Mouse (Mus musculus) liver, embryonic 14.5 days (tissue): ENCODE data around the gene Med27. TPM values are rescaled to one million over a fixed set of nuclear protein-coding genes. Genes with fewer than 3 reads are reported as not detected.
"Not testable (repeated sequence)": the region's sequence is repeated elsewhere in the genome, so short reads cannot be mapped to it uniquely, and the experiment has no call there.

ENCODE experiments used
- ATAC-seq: fragments of 200-750 bp; cut with Nextera tagmentation; 2 replicates; pipeline ENCODE4 v1.8.0; 2017; ENCODE audit warnings: moderate number of reproducible peaks, mild to moderate bottlenecking, moderate library complexity; ENCODE audit not compliant: insufficient read depth
- DNase-seq, 3 experiments: peaks; one replicate each; pipeline ENCODE4 v3.0.0-alpha.2; 2012 to 2013; ENCODE audit warnings: low read depth in 3 of 3, low spot score in 3 of 3
- H3K27ac ChIP-seq: fragments of 300-500 bp; sonication (generic); 2 replicates; pipeline ENCODE4 v1.5.1; 2014; ENCODE audit warnings: moderate library complexity, mild to moderate bottlenecking, control low read depth, inconsistent platforms
- H3K27me3 ChIP-seq: fragments of 300-500 bp; sonication (generic); 2 replicates; pipeline ENCODE4 v1.6.1; 2014; ENCODE audit warnings: mild to moderate bottlenecking, low read length, moderate library complexity; ENCODE audit not compliant: control insufficient read depth, insufficient read depth
- H3K36me3 ChIP-seq: fragments of 300-500 bp; sonication (generic); replicated peaks from 2 replicates; pipeline ENCODE4 v1.6.1; 2014; ENCODE audit warnings: low read depth; ENCODE audit not compliant: control insufficient read depth, insufficient read depth
- H3K4me1 ChIP-seq, 2 experiments: fragments of 200-500 bp in 1 of 2; fragments of 300-500 bp in 1 of 2; sonication (generic) in 1 of 2; replicated peaks; 2 replicates each; pipeline ENCODE4 v1.6.1; 2012 to 2014; ENCODE audit warnings: antibody characterized with exemption in 1 of 2, inconsistent platforms in 1 of 2, low read length in 1 of 2; ENCODE audit not compliant: control insufficient read depth in 2 of 2, insufficient read depth in 2 of 2
- H3K4me2 ChIP-seq: fragments of 300-500 bp; sonication (generic); 2 replicates; pipeline ENCODE4 v1.6.1; 2014; ENCODE audit warnings: low read depth, mild to moderate bottlenecking, control low read depth, moderate library complexity
- H3K4me3 ChIP-seq, 2 experiments: fragments of 200-500 bp in 1 of 2; fragments of 300-500 bp in 1 of 2; sonication (generic) in 1 of 2; 2 replicates each; pipeline ENCODE4 v1.5.1; 2012 to 2014; ENCODE audit warnings: low read depth in 2 of 2, low read length in 2 of 2, mild to moderate bottlenecking in 2 of 2, control low read depth in 1 of 2, inconsistent platforms in 1 of 2, moderate library complexity in 1 of 2; ENCODE audit not compliant: insufficient read depth in 1 of 2
- H3K9ac ChIP-seq: fragments of 300-500 bp; sonication (generic); replicated peaks from 2 replicates; pipeline ENCODE4 v1.6.1; 2014; ENCODE audit warnings: mild to moderate bottlenecking, control low read depth, moderate library complexity
- H3K9me3 ChIP-seq: fragments of 300-500 bp; sonication (generic); 2 replicates; pipeline ENCODE4 v1.6.1; 2016; ENCODE audit warnings: low read length, mixed read lengths; ENCODE audit not compliant: control insufficient read depth
- CTCF ChIP-seq: IDR thresholded peaks from 2 replicates; pipeline ENCODE4 v1.5.1; 2016; ENCODE audit warnings: antibody characterized with exemption, low read depth, control low read depth
- EP300 ChIP-seq: IDR thresholded peaks from 2 replicates; pipeline ENCODE4 v1.6.1; 2016; ENCODE audit warnings: antibody characterized with exemption, low read depth
- WGBS: fragments of 180-500 bp; shearing (Covaris S2); extraction: QIAGEN DNeasy Blood & Tissue Kit; methylation state at CpG from one replicate; pipeline ENCODE4 v1.1.7; 2014; ENCODE audit not compliant: insufficient replicate concordance; 5-methylcytosine and 5-hydroxymethylcytosine counted together
- polyA plus RNA-seq, 2 experiments: library from polyadenylated mRNA; depleted of rRNA in 1 of 2; stranded (reverse) in 1 of 2; unstranded in 1 of 2; fragments of >200 nt; fragmentation: Nextera tagmentation in 1 of 2; extraction: Ambion mirVana in 1 of 2; gene quantifications; 2 replicates each; pipeline versions ENCODE4 v1.2.1 to v1.2.3; 2012 to 2014

Gene Med27
- polyA plus RNA-seq, 2 experiments: 15.0 to 16.5 TPM

DNA sequence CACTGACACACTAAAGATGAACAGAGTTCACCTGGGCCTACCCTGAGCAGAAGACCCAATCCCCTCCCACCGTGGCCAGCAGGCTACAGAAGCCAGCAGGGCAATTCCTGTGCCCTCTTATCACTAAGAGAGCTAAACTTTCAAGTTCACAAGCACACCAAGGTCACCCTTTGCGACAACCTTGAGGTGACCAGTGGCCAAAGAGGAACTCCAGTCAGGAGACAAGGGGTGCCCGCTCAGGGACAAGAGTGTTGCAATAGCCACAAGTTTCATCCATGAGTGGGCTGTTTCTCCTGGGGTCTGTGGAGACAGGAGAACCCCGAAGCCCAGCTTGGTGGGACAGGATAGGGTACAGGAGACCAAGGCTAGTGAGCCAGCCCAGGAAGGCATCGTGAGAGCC lies 182.2 kb downstream of the Med27 start:
- H3K4me2 ChIP-seq: no peak overlapping the region
- no peak for TF ChIP-seq EP300
- TF ChIP-seq CTCF: no peak
- no peaks in the 10 kb centered on the region for H3K9me3 ChIP-seq
- no peaks in the 10 kb centered on the region for H3K36me3 ChIP-seq
- no peak overlapping the region for H3K9ac ChIP-seq
- ATAC-seq: no peak
- H3K27me3 ChIP-seq: no peaks in the 10 kb centered on the region
- H3K27ac ChIP-seq: no peak overlapping the region
- 57% methylated on average over 5 of the region's 5 CpGs for WGBS
- no peak overlapping the region for H3K4me3 ChIP-seq
- H3K4me1 ChIP-seq: no peaks in the 10 kb centered on the region
- DNase-seq: no peak

DNA sequence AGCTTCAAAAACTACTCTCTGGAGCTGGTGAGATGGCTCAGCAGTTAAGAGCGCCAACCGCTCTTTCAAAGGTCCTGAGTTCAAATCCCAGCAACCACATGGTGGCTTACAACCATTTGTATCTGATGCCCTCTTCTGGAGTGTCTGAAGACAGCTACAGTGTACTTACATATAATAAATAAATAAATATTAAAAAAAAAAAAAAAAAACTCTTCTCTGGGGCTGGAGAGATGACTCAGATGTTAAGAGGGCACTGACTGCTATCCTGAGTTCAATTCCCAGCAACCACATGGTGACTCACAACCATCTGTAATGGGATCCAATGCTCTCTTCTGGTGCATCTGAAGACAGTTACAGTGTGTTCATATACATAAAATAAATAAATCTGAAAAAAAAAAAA lies 183.2 kb downstream of the Med27 start:
- not testable (repeated sequence) for H3K4me2 ChIP-seq, H3K4me1 ChIP-seq, H3K9ac ChIP-seq, H3K4me3 ChIP-seq, ATAC-seq, H3K27ac ChIP-seq, H3K36me3 ChIP-seq, DNase-seq, H3K27me3 ChIP-seq, H3K9me3 ChIP-seq
- 89% methylated on average over 2 of the region's 2 CpGs for WGBS

- no peak for ATAC-seq
- WGBS: 73% methylated on average over 3 of the region's 3 CpGs
- Histone ChIP-seq H3K27me3 (no peaks in the 10 kb centered on the region), H3K4me3 (no peak overlapping the region), H3K27ac (no peak overlapping the region), H3K4me1 (no peaks in the 10 kb centered on the region), H3K36me3 (no peaks in the 10 kb centered on the region), H3K9ac (no peak overlapping the region), H3K9me3 (no peaks in the 10 kb centered on the region), H3K4me2 (no peak overlapping the region)
- TF ChIP-seq EP300 (no peak), CTCF (no peak)
- DNase-seq: no peak
These were observed 185.6 kb downstream of the Med27 start for GRCm38 (mm10) chr2:29532173-29532572.

GRCm38 (mm10) chr2:29532921-29533320 lies 186.3 kb downstream of the Med27 start:
- Histone ChIP-seq H3K36me3 (no peaks in the 10 kb centered on the region), H3K27ac (no peak overlapping the region), H3K4me3 (no peak overlapping the region), H3K4me2 (no peak overlapping the region), H3K9me3 (no peaks in the 10 kb centered on the region), H3K27me3 (no peaks in the 10 kb centered on the region), H3K9ac (no peak overlapping the region), H3K4me1 (no peaks in the 10 kb centered on the region)
- WGBS: 65% methylated on average over 5 of the region's 5 CpGs
- no peak for ATAC-seq
- no peak for TF ChIP-seq EP300
- no peak for TF ChIP-seq CTCF
- DNase-seq: no peak

DNA sequence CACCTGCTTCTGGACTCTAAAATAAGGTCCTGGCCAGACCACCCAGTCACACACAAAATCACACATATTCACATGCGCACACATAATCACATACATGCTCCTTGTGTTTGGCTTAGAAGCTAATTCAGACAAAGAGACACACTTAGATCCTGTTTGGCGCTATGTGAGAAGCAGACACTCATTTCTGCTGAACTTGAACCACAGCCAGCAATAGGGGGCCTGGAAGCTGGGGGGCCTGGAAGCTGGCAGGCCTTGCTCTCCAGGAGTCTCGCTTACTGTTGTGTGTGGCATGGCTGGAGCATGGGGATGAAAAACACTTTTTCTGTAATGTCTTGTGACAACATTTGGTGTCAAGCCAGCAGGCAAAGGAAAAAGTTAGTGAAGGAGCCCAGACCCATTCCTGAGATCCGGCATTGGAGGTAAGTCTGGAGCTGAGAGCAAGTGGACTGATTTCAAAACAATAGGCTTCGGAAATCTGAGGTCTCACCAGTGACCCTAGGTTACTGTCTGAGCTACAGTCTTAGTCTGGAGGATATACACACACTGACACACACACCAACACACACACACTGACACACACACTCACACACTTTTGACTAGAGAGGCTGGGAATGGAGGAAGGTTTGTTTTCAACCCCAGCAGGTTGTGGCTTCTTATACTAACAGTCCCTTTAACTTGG lies 189.1 kb downstream of the Med27 start:
- ATAC-seq: no peak
- Histone ChIP-seq H3K36me3 (no peaks in the 10 kb centered on the region), H3K4me3 (no peak overlapping the region)

More for the DNA sequence above, 189.1 kb downstream of the Med27 start:
- WGBS: 61% methylated on average over 5 of the region's 5 CpGs
- no peaks in the 10 kb centered on the region for H3K27me3 ChIP-seq
- no peak overlapping the region for H3K27ac ChIP-seq
- H3K4me1 ChIP-seq: no peaks in the 10 kb centered on the region
- no peak overlapping the region for H3K9ac ChIP-seq
- no peak overlapping the region for H3K4me2 ChIP-seq
- TF ChIP-seq EP300: no peak
- no peak for TF ChIP-seq CTCF
- no peak for DNase-seq
- no peaks in the 10 kb centered on the region for H3K9me3 ChIP-seq
